Mouse (Mus musculus) heart, postnatal 0 days (tissue): ENCODE measurements around the gene Hmbs.

Experiments used
- CTCF ChIP-seq: IDR thresholded peaks from 2 replicates; pipeline ENCODE4 v1.5.1; 2016; ENCODE audit warnings: antibody characterized with exemption, control low read depth, low read depth
- EP300 ChIP-seq: IDR thresholded peaks from 2 replicates; pipeline ENCODE4 v1.6.1; 2016; ENCODE audit warnings: antibody characterized with exemption, low read depth

- TF ChIP-seq CTCF (no peak), EP300 (no peak)
Observed at GRCm38 (mm10) chr9:44327064-44327711, 16.8 kb downstream of the Hmbs start.
